ENCODE assay signal across 7 mouse cellular contexts in genomic region chr1:172500451-172501370, GRCm38 (mm10). TPM values are rescaled to one million over a fixed set of nuclear protein-coding genes. Genes with fewer than 3 reads are reported as not detected.
A peak's percentile ranks its signal among the peaks of the same experiment; 100 is the strongest.
DNase-seq lines count a peak whose midpoint lies in the region; ATAC-seq and TF ChIP-seq lines count a peak whose summit lies in the region.

No protein-coding gene starts in this region.

- no peaks in the 10 kb centered on the region for H3K9me3 ChIP-seq in G1E (replicated peaks)
- no peaks in the 10 kb centered on the region for H3K9me3 ChIP-seq in intestine, embryonic 15.5 days
- H3K9me3 ChIP-seq in neural tube, embryonic 13.5 days: no peaks in the 10 kb centered on the region

- TF ChIP-seq CTCF in G1E (IDR thresholded peaks at IDR 0.05; ENCODE audit: low read depth, low read length): no peak

- H3K4me1 ChIP-seq in G1E (ENCODE audit: insufficient read depth, low read depth, low read length): peaks cover 54% of the 10 kb centered on the region
- H3K4me1 ChIP-seq in intestine, embryonic 15.5 days (replicated peaks): peaks cover 43% of the 10 kb centered on the region
- peaks cover 57% of the 10 kb centered on the region for H3K4me1 ChIP-seq in neural tube, embryonic 13.5 days (replicated peaks)

- peak; percentile 92 for DNase-seq in G1E (ENCODE audit: low spot score)
- DNase-seq in adrenal gland, postnatal 4 days (ENCODE audit: low spot score in 2 of 2): peak; percentile 44 to 50
- DNase-seq in gastrocnemius, postnatal 4 days (ENCODE audit: low spot score in 2 of 2): peak; percentile 57 to 68
- DNase-seq in lung, adult 18-20 months: peak; percentile 84 to 88
- DNase-seq in right cerebral cortex, postnatal 4 days: no peak

- peak overlapping the region; percentile 73 for H3K4me2 ChIP-seq in intestine, embryonic 15.5 days (replicated peaks)
- peak overlapping the region; percentile 61 for H3K4me2 ChIP-seq in neural tube, embryonic 13.5 days

- peaks cover 23% of the 10 kb centered on the region for H3K27me3 ChIP-seq in G1E (ENCODE audit: insufficient read depth, low read length)
- H3K27me3 ChIP-seq in intestine, embryonic 15.5 days (replicated peaks): no peaks in the 10 kb centered on the region
- peaks cover 43% of the 10 kb centered on the region for H3K27me3 ChIP-seq in neural tube, embryonic 13.5 days

- peak overlapping the region; percentile 89 for H3K27ac ChIP-seq in intestine, embryonic 15.5 days
- H3K27ac ChIP-seq in neural tube, embryonic 13.5 days (replicated peaks): peak overlapping the region; percentile 74

- WGBS in intestine, embryonic 15.5 days: under 1% methylated on average over 56 of the region's 56 CpGs
- under 1% methylated on average over 56 of the region's 56 CpGs for WGBS in neural tube, embryonic 13.5 days

- H3K9ac ChIP-seq in intestine, embryonic 15.5 days: peak overlapping the region; percentile 83
- peak overlapping the region; percentile 71 for H3K9ac ChIP-seq in neural tube, embryonic 13.5 days

- H3K4me3 ChIP-seq in G1E (ENCODE audit: low read depth, low read length): peak overlapping the region; percentile 75
- H3K4me3 ChIP-seq in intestine, embryonic 15.5 days (replicated peaks): peak overlapping the region; percentile 73
- peak overlapping the region; percentile 41 for H3K4me3 ChIP-seq in neural tube, embryonic 13.5 days

- peak; percentile 50 for ATAC-seq in G1E (ENCODE audit: extremely low read depth, insufficient number of reproducible peaks, low FRiP score, poor library complexity, severe bottlenecking)
- ATAC-seq in intestine, embryonic 15.5 days: peak; percentile 60
- ATAC-seq in neural tube, embryonic 13.5 days (ENCODE audit: low read depth): peak; percentile 8; the same call in 1 of the 2 replicates

- H3K36me3 ChIP-seq in G1E (replicated peaks): peaks cover 41% of the 10 kb centered on the region
- H3K36me3 ChIP-seq in intestine, embryonic 15.5 days: peaks cover 22% of the 10 kb centered on the region
- H3K36me3 ChIP-seq in neural tube, embryonic 13.5 days: peaks cover 35% of the 10 kb centered on the region

RNA-seq across cellular contexts. Expression of gene Tagln2, which starts 0.9 kb away (rescaled TPM):
- total RNA-seq in G1E (2014; fragmentation: Nextera tagmentation) (1,068 and 1,186 TPM in 2 replicates), G1E (2017) (618 and 679 TPM in 2 replicates)
- polyA plus RNA-seq in G1E (2012): 1,022 and 1,501 TPM in 2 replicates
- 100 to 1,000 TPM; 143 to 153 TPM for total RNA-seq in adrenal gland, postnatal 4 days (2021)
- total RNA-seq in gastrocnemius, postnatal 4 days (2021): 100 to 1,000 TPM; 146 to 158 TPM
- polyA plus RNA-seq in intestine, embryonic 15.5 days (2015; fragmentation: Nextera tagmentation; extraction: Ambion mirVana): 388 and 395 TPM in 2 replicates
- polyA plus RNA-seq in neural tube, embryonic 13.5 days (2015; fragmentation: Nextera tagmentation; extraction: Ambion mirVana): 160 and 187 TPM in 2 replicates

RNA-seq across cellular contexts. Expression of gene Igsf9, which starts 19.1 kb away (rescaled TPM):
- total RNA-seq in G1E (2014; fragmentation: Nextera tagmentation) (not detected in 2 replicates), G1E (2017) (0.12 and 0.38 TPM in 2 replicates)
- polyA plus RNA-seq in G1E (2012): not detected in 2 replicates
- total RNA-seq in adrenal gland, postnatal 4 days (2021): 10 to 100 TPM in 1 of 2 experiments, 1 to 10 TPM in 1; 6.0 to 10.6 TPM
- 1 to 10 TPM; 1.7 to 2.3 TPM for total RNA-seq in gastrocnemius, postnatal 4 days (2021)
- 68.7 and 77.8 TPM in 2 replicates for polyA plus RNA-seq in intestine, embryonic 15.5 days (2015; fragmentation: Nextera tagmentation; extraction: Ambion mirVana)
- polyA plus RNA-seq in neural tube, embryonic 13.5 days (2015; fragmentation: Nextera tagmentation; extraction: Ambion mirVana): 62.6 and 65.9 TPM in 2 replicates

RNA-seq across cellular contexts. Expression of gene Cfap45, which starts 19.9 kb away (rescaled TPM):
- 4.6 TPM in 1 of 2 replicates, not detected in the other for total RNA-seq in G1E (2014; fragmentation: Nextera tagmentation)
- 0.12 and 0.33 TPM in 2 replicates for total RNA-seq in G1E (2017)
- not detected in 2 replicates for polyA plus RNA-seq in G1E (2012)
- total RNA-seq in adrenal gland, postnatal 4 days (2021): 1 to 10 TPM; 2.0 to 2.1 TPM
- 1 to 10 TPM; 1.3 to 1.8 TPM for total RNA-seq in gastrocnemius, postnatal 4 days (2021)
- 1.1 and 1.2 TPM in 2 replicates for polyA plus RNA-seq in intestine, embryonic 15.5 days (2015; fragmentation: Nextera tagmentation; extraction: Ambion mirVana)
- polyA plus RNA-seq in neural tube, embryonic 13.5 days (2015; fragmentation: Nextera tagmentation; extraction: Ambion mirVana): 2.5 and 3.1 TPM in 2 replicates

RNA-seq across cellular contexts. Expression of gene Slamf9, which starts 25.6 kb away (rescaled TPM):
- total RNA-seq in G1E (2014; fragmentation: Nextera tagmentation) (not detected in 2 replicates), G1E (2017) (not detected in 2 replicates)
- polyA plus RNA-seq in G1E (2012): not detected in 2 replicates
- 1 to 10 TPM; 1.1 to 1.2 TPM for total RNA-seq in adrenal gland, postnatal 4 days (2021)
- under 1 TPM; 0.47 to 0.56 TPM for total RNA-seq in gastrocnemius, postnatal 4 days (2021)
- 2.2 and 2.5 TPM in 2 replicates for polyA plus RNA-seq in intestine, embryonic 15.5 days (2015; fragmentation: Nextera tagmentation; extraction: Ambion mirVana)
- polyA plus RNA-seq in neural tube, embryonic 13.5 days (2015; fragmentation: Nextera tagmentation; extraction: Ambion mirVana): 0.37 TPM in 1 of 2 replicates, not detected in the other

RNA-seq across cellular contexts. Expression of gene Vsig8, which starts 55.0 kb away (rescaled TPM):
- total RNA-seq in G1E (2014; fragmentation: Nextera tagmentation) (not detected in 2 replicates), G1E (2017) (not detected in 2 replicates)
- not detected in 2 replicates for polyA plus RNA-seq in G1E (2012)
- total RNA-seq in adrenal gland, postnatal 4 days (2021): under 1 TPM in 1 of 2 experiments, not detected in 1; 0.17 TPM
- total RNA-seq in gastrocnemius, postnatal 4 days (2021): not detected
- polyA plus RNA-seq in intestine, embryonic 15.5 days (2015; fragmentation: Nextera tagmentation; extraction: Ambion mirVana): 0.28 and 0.43 TPM in 2 replicates
- 0.82 and 0.85 TPM in 2 replicates for polyA plus RNA-seq in neural tube, embryonic 13.5 days (2015; fragmentation: Nextera tagmentation; extraction: Ambion mirVana)

Comparison
In these comparisons a context has a peak if more than half of its experiments do, and no peak if none do; other contexts are left out.
1. ATAC-seq: peak in every context shown above with its lines; median percentile 60 in intestine, embryonic 15.5 days; 50 in G1E; 8 in neural tube, embryonic 13.5 days.